Mouse (Mus musculus): ENCODE data around the gene Glud1.
"Not testable (repeated sequence)": the region's sequence is repeated elsewhere in the genome, so short reads cannot be mapped to it uniquely, and the experiment has no call there.

Glud1 gene

GRCm38 (mm10) chr14:34353326-34353725 is 42.8 kb downstream of the Glud1 start:
- DNase-seq (ENCODE audit: low spot score) = no peak

DNA sequence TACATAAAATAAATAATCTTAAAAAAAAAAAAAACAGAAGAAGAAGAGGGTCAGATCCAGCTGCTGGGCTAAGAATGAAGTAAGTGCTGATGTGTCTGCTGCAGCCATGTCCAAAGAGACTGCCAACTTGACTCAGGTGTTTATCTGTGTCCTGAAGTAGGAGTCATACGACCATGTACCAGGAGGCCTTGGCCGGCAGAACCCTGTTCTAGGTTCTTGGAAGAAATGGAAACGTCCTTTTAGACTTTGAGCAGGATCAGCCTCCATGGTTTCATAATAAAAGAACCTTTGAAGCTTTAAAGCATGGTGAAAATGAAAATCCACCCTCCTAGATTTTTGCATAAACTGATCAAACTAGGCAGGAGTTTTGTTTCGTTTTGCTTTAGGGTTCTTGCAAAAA is 43.9 kb downstream of the Glud1 start:
- no peak for DNase-seq (ENCODE audit: low spot score)

DNA sequence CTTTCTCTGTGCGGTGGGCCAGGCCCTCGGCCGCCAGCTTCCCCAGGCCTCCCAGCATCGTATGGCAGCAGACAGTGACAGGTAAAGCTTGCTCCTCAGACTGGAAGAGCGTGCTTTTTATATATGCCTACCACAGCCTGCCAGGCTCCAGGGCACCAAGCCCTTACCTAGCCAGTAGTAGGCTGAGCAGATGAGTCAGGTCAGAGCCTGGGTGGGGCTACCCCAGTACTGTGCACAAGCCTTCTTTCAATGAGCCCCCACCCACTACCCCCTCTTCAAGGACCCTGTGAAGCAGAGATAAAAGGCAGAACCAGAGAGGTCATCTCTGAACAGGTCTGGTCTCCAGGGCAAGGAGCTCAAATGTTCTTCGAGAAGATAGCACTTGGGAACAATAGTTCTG is 44.8 kb downstream of the Glud1 start, which contains the start of gene Fam25c:
Gene Fam25c, minus strand, starts transcription at position 133 of the 400 bp plus-strand sequence.
- no peak for DNase-seq (ENCODE audit: low spot score)

GRCm38 (mm10) chr14:34357671-34358455 is 47.3 kb downstream of the Glud1 start:
- DNase-seq (ENCODE audit: low spot score) = no peak

GRCm38 (mm10) chr14:34359676-34360244 is 49.2 kb downstream of the Glud1 start:
- no peak for DNase-seq (ENCODE audit: low spot score)

DNA sequence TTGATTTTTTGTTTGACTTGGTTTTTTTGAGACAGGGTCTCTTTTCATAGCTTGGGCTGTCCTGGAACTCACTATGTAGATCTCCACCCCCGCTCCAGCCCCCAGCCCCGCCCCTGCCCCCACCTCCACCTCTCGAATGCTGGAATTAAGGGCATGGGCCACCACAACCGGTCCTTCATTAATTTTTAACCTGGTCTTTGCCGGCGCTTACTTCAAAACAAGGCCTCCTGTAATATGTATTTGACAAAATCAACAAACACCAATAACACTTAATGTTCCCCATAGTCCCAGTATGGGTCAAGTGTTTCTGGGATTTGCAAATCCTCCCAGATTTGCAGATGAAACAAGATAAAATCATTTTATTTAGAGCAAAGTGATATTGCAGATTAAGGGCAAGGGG is 49.7 kb downstream of the Glud1 start:
- DNase-seq (ENCODE audit: low spot score) = no peak

DNA sequence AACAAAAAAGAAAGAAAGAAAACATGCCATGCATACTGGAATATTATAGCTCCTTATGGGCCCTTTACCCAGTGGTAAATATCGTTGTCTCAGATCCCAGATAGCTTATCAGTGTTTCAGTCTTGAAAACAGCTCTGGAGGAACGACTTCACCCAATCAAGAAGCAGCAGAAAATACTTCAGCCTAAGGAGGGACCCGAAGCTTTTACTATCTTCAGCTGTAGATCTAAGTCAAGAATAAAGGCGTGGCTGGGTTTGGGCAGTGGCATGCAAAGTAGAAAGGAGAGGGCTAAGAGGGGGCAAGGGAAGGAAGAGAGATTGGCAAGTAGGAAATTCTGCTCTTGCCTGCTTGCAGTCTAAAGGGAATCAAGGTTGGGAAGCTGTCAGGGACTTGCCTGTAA is 51.6 kb downstream of the Glud1 start:
- DNase-seq (ENCODE audit: low spot score) = no peak

- DNase-seq (ENCODE audit: low spot score) = peak; percentile 80
Measured at GRCm38 (mm10) chr14:34362726-34363445, 52.4 kb downstream of the Glud1 start.

- peak; percentile 56 for DNase-seq (ENCODE audit: low spot score)
Measured at GRCm38 (mm10) chr14:34363490-34364253, 53.1 kb downstream of the Glud1 start.

DNA sequence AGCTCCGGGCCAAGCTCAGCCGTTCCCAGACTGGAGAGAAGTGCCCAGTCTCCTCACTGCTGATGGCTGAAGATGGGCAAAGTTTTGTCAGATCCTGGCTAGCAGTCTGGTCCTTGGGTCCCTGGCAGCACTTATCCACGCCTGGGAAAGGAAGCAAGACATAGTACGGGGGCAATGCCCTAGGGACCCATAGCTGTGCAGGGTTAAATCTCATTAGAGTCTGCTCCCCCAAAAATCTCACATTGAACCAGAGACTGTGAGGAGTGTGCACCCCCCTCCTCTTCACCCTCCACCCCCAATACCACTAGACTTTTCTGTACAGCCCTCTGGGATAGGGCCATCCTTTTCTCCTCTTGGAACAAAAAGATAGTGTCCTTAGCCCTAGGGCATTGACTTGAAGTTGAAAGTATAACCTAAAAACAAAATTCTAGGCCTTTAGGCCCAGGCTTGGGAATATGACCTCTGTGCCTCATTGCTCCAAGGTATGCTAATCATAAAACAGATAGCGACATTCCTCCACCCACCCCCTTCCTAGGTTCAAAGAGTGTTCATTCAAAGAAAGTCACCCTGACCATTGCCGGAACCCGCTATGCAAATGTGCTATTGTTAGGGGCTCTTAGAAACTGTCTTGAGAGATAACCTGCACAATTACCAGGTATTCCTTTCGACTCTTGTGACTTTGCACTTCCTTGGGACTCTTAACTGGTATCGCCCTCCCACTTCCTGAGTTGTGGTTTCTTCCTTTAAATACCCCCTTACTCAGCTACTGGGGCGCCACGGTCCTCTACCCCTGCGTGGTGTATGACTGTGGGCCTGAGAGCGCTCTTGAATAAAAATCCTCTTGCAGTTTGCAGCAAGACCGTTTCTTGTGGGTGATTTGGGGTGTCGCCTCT is 54.0 kb downstream of the Glud1 start:
- DNase-seq (ENCODE audit: low spot score) = not testable (repeated sequence)

DNA sequence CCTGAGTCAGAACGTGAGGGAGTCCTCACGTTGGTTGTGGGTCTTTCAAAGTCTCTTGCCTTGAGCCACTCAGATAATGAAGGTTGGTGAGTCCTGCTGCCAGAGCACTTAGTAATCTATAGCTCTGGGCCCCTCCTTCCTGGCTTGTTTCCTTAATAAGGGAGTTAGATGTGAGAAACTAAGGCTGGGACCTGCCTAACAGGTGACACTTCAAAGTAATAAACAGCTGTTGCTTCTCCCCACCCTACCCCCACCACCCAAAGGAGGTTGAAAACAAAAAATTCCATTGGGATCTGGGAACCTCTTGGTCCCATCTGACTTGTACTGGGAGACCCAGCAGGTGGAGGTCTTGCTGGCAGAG is 54.6 kb downstream of the Glud1 start:
- DNase-seq (ENCODE audit: low spot score) = no peak

GRCm38 (mm10) chr14:34370203-34370602 is 59.7 kb downstream of the Glud1 start:
- DNase-seq (ENCODE audit: low spot score) = no peak

GRCm38 (mm10) chr14:34370921-34371320 is 60.4 kb downstream of the Glud1 start:
- no peak for DNase-seq (ENCODE audit: low spot score)

GRCm38 (mm10) chr14:34371763-34372162 is 61.2 kb downstream of the Glud1 start:
- DNase-seq (ENCODE audit: low spot score) = no peak

DNA sequence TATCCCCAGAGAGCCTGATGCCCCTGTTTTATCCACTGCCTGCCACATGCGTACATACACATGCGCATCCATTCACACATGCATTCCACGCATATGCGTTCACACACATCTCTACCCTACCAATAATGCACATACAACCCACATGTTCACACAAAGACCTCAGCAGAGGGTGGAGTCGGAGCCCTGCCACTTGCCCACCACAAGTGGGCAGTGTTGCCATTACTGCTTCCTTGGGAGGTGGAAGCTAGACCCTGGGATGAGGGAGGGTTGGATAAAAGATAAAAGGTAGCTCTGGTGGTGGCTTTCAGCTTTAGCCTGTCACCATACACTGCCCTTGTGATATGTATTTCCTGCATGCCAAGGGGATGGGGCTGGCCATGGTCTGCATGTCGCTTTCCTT is 62.1 kb downstream of the Glud1 start:
- peak; percentile 60 for DNase-seq (ENCODE audit: low spot score)

DNA sequence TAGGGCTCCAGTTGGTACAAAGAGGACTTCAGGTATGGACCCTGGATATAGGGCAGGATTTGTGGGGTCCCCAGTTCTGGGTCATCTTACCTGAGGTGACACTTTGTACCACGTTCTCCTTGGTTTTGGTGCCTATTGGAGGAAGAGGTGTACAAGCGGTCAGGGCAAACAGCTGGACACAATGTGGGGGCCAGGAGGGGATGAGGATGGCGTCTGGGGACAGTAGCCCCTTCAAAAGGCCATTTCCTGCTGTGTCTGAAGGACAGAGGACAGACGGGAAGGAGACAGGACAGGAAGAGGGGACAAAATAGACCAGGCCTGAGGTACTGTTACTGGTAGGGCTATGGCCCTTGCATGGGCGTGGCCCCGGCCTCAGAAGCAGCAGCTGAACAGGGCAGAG is 63.1 kb downstream of the Glud1 start:
- no peak for DNase-seq (ENCODE audit: low spot score)

DNA sequence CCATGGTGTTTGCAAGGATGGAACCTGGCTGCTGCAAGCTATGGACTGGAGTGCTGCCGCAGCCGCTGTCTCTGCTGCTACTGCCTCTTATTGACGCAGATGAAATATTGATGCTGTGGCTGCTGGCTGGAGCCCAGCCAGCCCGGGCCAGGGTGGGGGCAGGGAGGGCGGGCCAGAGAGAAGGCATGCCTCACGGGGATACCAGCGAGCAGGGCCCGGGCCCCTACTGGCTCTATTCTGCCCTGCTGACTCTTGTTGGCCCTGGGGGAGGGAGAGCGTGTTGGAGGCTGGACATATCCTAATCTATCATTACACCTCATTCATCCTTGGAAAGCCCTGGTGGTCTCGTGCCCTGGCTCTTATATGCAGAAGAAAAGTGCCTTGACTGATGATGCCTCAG is 64.0 kb downstream of the Glud1 start, which contains the start of gene Sncg:
Gene Sncg, minus strand, starts transcription at position 213 of the 400 bp plus-strand sequence.
- DNase-seq (ENCODE audit: low spot score) = peak; percentile 19

GRCm38 (mm10) chr14:34375415-34375904 is 64.9 kb downstream of the Glud1 start, which contains the start of gene Mmrn2:
Mmrn2 (plus strand) TSS chr14:34375465.
- no peak for DNase-seq (ENCODE audit: low spot score)

GRCm38 (mm10) chr14:34375941-34376340 is 65.4 kb downstream of the Glud1 start:
- no peak for DNase-seq (ENCODE audit: low spot score)

DNA sequence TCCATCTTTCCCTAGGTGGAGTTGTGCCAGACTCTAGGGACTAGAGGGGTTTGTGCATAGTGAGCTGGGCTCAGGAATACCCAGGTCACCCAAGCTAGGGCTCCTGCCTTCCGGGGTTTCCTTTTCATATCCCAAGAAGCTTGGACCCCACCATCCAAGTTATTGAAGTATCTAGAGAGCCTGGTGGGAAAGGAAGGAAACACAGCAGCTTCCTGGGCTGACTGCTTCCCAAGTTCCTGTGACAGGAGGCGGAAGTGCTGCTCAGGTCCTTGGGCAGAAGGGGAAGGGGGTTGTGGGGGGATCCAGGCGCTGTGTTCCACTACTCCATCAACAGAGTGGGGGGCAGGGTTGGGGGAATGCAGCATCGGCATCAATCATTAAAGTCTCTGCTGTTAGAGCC is 66.6 kb downstream of the Glud1 start:
- DNase-seq (ENCODE audit: low spot score) = no peak

Measured in embryo, embryonic 10 days (tissue).